Mouse (Mus musculus) MEL (cell line): Measurements from ENCODE around the gene Nkx2-3. TPM values are rescaled to one million over a fixed set of nuclear protein-coding genes. Genes with fewer than 3 reads are reported as not detected.

Experiments
- DNase-seq: peaks from one replicate; pipeline ENCODE4 v3.0.0; 2011; ENCODE audit warnings: low read depth, low spot score
- H3K27ac ChIP-seq: 2 replicates; pipeline ENCODE4 v1.5.1; 2012; ENCODE audit warnings: low read depth, mild to moderate bottlenecking, control low read depth, low read length, moderate library complexity; ENCODE audit not compliant: control insufficient read depth
- H3K27me3 ChIP-seq, 2 experiments: fragments of 150-350 bp in 1 of 2; sonication (generic) in 1 of 2; 2 replicates each; pipeline ENCODE4 v1.6.1; 2012; ENCODE audit warnings: low read length in 2 of 2, mild to moderate bottlenecking in 2 of 2, improper control_type of control experiment in 1 of 2, moderate library complexity in 1 of 2; ENCODE audit not compliant: insufficient read depth in 2 of 2, control insufficient read depth in 1 of 2
- H3K36me3 ChIP-seq, 2 experiments: 2 replicates each; pipeline ENCODE4 v1.6.1; 2012 to 2014; ENCODE audit warnings: low read length in 2 of 2, improper control_type of control experiment in 1 of 2, inconsistent platforms in 1 of 2, mild to moderate bottlenecking in 1 of 2; ENCODE audit not compliant: insufficient read depth in 2 of 2, control insufficient read depth in 1 of 2
- H3K4me1 ChIP-seq, 2 experiments: fragments of 150-350 bp in 1 of 2; sonication (generic) in 1 of 2; 2 replicates each; pipeline ENCODE4 v1.6.1; 2012; ENCODE audit warnings: low read length in 2 of 2, improper control_type of control experiment in 1 of 2, mild to moderate bottlenecking in 1 of 2; ENCODE audit not compliant: insufficient read depth in 2 of 2, control insufficient read depth in 1 of 2
- H3K4me3 ChIP-seq, 2 experiments: fragments of 150-350 bp in 1 of 2; sonication (generic) in 1 of 2; 2 replicates each; pipeline ENCODE4 v1.5.1; 2012; ENCODE audit warnings: low read depth in 2 of 2, low read length in 2 of 2, mild to moderate bottlenecking in 2 of 2, moderate library complexity in 2 of 2, control low read depth in 1 of 2, improper control_type of control experiment in 1 of 2; ENCODE audit not compliant: control insufficient read depth in 1 of 2, insufficient read depth in 1 of 2
- H3K79me2 ChIP-seq: 2 replicates; pipeline ENCODE4 v1.6.1; 2012; ENCODE audit warnings: mild to moderate bottlenecking, low read length, moderate library complexity; ENCODE audit not compliant: control insufficient read depth, poor library complexity, insufficient read depth
- H3K9ac ChIP-seq: 2 replicates; pipeline ENCODE4 v1.6.1; 2012; ENCODE audit warnings: low read depth, mild to moderate bottlenecking, control low read depth, low read length, moderate library complexity; ENCODE audit not compliant: control insufficient read depth, poor library complexity, severe bottlenecking
- H3K9me3 ChIP-seq: fragments of 150-350 bp; sonication (generic); replicated peaks from 2 replicates; pipeline ENCODE4 v1.6.1; 2012; ENCODE audit warnings: mild to moderate bottlenecking, low read length, improper control_type of control experiment, moderate library complexity; ENCODE audit not compliant: insufficient read depth
- BHLHE40 ChIP-seq: IDR thresholded peaks from 2 replicates; pipeline ENCODE4 v1.6.1; 2012; ENCODE audit warnings: low read depth, mild to moderate bottlenecking, inconsistent platforms, low read length, improper control_type of control experiment, borderline replicate concordance
- CHD1 ChIP-seq: IDR thresholded peaks from 2 replicates; pipeline ENCODE4 v1.6.1; 2012; ENCODE audit warnings: low read depth, mild to moderate bottlenecking, inconsistent platforms, low read length, improper control_type of control experiment
- CHD2 ChIP-seq: IDR thresholded peaks from 2 replicates; pipeline ENCODE4 v1.6.1; 2011; ENCODE audit warnings: low read length, improper control_type of control experiment
- E2F4 ChIP-seq: IDR thresholded peaks from 2 replicates; pipeline ENCODE4 v1.6.1; 2011; ENCODE audit warnings: low read depth, low read length, improper control_type of control experiment, borderline replicate concordance
- ETS1 ChIP-seq: IDR thresholded peaks from 2 replicates; pipeline ENCODE4 v1.6.1; 2012; ENCODE audit warnings: low read depth, mild to moderate bottlenecking, inconsistent platforms, low read length, improper control_type of control experiment, moderate library complexity
- GABPA ChIP-seq: IDR thresholded peaks from 2 replicates; pipeline ENCODE4 v1.6.1; 2012; ENCODE audit warnings: low read depth, mild to moderate bottlenecking, inconsistent platforms, low read length, improper control_type of control experiment, moderate library complexity
- GATA1 ChIP-seq: IDR thresholded peaks from 2 replicates; pipeline ENCODE4 v1.6.1; 2011; ENCODE audit warnings: low read depth, low read length, improper control_type of control experiment
- JUND ChIP-seq: IDR thresholded peaks from 2 replicates; pipeline ENCODE4 v1.6.1; 2011; ENCODE audit warnings: low read depth, mild to moderate bottlenecking, improper control_type of control experiment, low read length
- KAT2A ChIP-seq: conservative IDR thresholded peaks from 2 replicates; pipeline ENCODE4 v1.6.1; 2012; ENCODE audit warnings: low read depth, low read length, improper control_type of control experiment, inconsistent platforms
- MEF2A ChIP-seq: IDR thresholded peaks from 2 replicates; pipeline ENCODE4 v1.6.1; 2014; ENCODE audit warnings: low read depth, mild to moderate bottlenecking, inconsistent platforms, low read length, improper control_type of control experiment; ENCODE audit not compliant: poor library complexity, insufficient replicate concordance, severe bottlenecking; ENCODE audit errors: extremely low read depth
- MXI1 ChIP-seq: IDR thresholded peaks from 2 replicates; pipeline ENCODE4 v1.6.1; 2011; ENCODE audit warnings: mild to moderate bottlenecking, low read depth, low read length, improper control_type of control experiment
- MYB ChIP-seq: IDR thresholded peaks from 2 replicates; pipeline ENCODE4 v1.6.1; 2011; ENCODE audit warnings: mild to moderate bottlenecking, low read depth, low read length, improper control_type of control experiment
- MYC ChIP-seq: IDR thresholded peaks from 2 replicates; pipeline ENCODE4 v1.6.1; 2011; ENCODE audit warnings: low read depth, mild to moderate bottlenecking, low read length, improper control_type of control experiment, moderate library complexity
- NELFE ChIP-seq: IDR thresholded peaks from 2 replicates; pipeline ENCODE4 v1.6.1; 2011; ENCODE audit warnings: low read depth, low read length, improper control_type of control experiment
- NRF1 ChIP-seq: IDR thresholded peaks from 2 replicates; pipeline ENCODE4 v1.6.1; 2014; ENCODE audit warnings: low read depth, mild to moderate bottlenecking, inconsistent platforms, low read length, improper control_type of control experiment, moderate library complexity; ENCODE audit not compliant: poor library complexity, insufficient read depth, severe bottlenecking
- SMC3 ChIP-seq: IDR thresholded peaks from 2 replicates; pipeline ENCODE4 v1.6.1; 2011; ENCODE audit warnings: low read depth, low read length, improper control_type of control experiment
- UBTF ChIP-seq: IDR thresholded peaks from 2 replicates; pipeline ENCODE4 v1.6.1; 2012; ENCODE audit warnings: low read depth, mild to moderate bottlenecking, inconsistent platforms, low read length, improper control_type of control experiment, moderate library complexity, borderline replicate concordance; ENCODE audit not compliant: insufficient read depth
- ZKSCAN1 ChIP-seq: IDR thresholded peaks from 2 replicates; pipeline ENCODE4 v1.6.1; 2012; ENCODE audit warnings: low read depth, mild to moderate bottlenecking, inconsistent platforms, low read length, improper control_type of control experiment, moderate library complexity
- ZNF384 ChIP-seq: IDR thresholded peaks from 2 replicates; pipeline ENCODE4 v1.6.1; 2012; ENCODE audit warnings: low read depth, mild to moderate bottlenecking, inconsistent platforms, low read length, improper control_type of control experiment
- polyA plus RNA-seq, 2 experiments: library from polyadenylated mRNA; stranded (reverse) in 1 of 2; unstranded in 1 of 2; fragments of >175 nt in 1 of 2; fragments of >200 nt in 1 of 2; gene quantifications; 2 replicates each; pipeline versions ENCODE4 v1.2.1 to v1.2.4; 2012; ENCODE audit warnings: low replicate concordance in 2 of 2, low read depth in 1 of 2; ENCODE audit not compliant: insufficient read length in 2 of 2, insufficient read depth in 1 of 2, missing spikeins in 1 of 2
- total RNA-seq: library from RNA; depleted of rRNA; stranded (reverse); fragments of 300-350 nt; gene quantifications from 2 replicates; pipeline ENCODE4 v1.2.3, GENCODE M21; 2012

Nkx2-3 gene
- total and polyA plus RNA-seq, 3 experiments, result not detected

DNA sequence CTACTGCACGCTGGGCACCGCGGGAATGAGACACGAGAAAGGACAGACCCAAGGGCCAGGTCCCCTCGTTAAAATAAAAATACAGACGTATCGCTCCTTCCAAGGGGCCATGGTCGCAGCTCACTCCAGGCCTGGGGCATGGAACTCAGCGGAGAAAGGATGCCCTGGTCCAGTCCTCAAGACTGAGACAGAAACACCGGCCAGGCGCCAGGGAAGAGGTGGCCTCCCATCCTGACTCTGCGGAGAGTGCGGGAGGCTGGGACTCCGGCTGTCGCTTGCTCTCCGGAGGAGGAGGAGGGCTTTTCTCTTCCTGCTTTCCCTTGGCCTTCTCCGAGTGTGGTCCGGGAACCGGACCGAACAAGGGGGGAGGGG, 2.9 kb downstream of the Nkx2-3 start:
- no peaks in the 10 kb centered on the region for H3K36me3 ChIP-seq
- H3K4me1 ChIP-seq, result no peaks in the 10 kb centered on the region
- no peaks in the 10 kb centered on the region for H3K9me3 ChIP-seq
- no peak for TF ChIP-seq NRF1
- no peak for TF ChIP-seq ETS1
- TF ChIP-seq CHD1, result no peak
- TF ChIP-seq ZKSCAN1, result no peak
- no peak for TF ChIP-seq JUND
- no peak for TF ChIP-seq E2F4
- no peak for TF ChIP-seq MYB
- TF ChIP-seq NELFE, result no peak
- TF ChIP-seq BHLHE40, result no peak
- TF ChIP-seq GATA1, result no peak
- TF ChIP-seq UBTF, result no peak
- TF ChIP-seq SMC3, result no peak
- TF ChIP-seq ZNF384, result no peak
- TF ChIP-seq KAT2A, result no peak
- TF ChIP-seq MEF2A, result no peak
- TF ChIP-seq MXI1, result no peak
- TF ChIP-seq MYC, result no peak
- no peak for DNase-seq
- H3K27me3 ChIP-seq, result peaks cover 0 to 2% of the 10 kb centered on the region in 2 experiments; a peak in 1 of 4 replicates
- H3K4me3 ChIP-seq, result no peak overlapping the region
- no peaks in the 10 kb centered on the region for H3K79me2 ChIP-seq
- no peak overlapping the region for H3K27ac ChIP-seq
- H3K9ac ChIP-seq, result no peak overlapping the region

DNA sequence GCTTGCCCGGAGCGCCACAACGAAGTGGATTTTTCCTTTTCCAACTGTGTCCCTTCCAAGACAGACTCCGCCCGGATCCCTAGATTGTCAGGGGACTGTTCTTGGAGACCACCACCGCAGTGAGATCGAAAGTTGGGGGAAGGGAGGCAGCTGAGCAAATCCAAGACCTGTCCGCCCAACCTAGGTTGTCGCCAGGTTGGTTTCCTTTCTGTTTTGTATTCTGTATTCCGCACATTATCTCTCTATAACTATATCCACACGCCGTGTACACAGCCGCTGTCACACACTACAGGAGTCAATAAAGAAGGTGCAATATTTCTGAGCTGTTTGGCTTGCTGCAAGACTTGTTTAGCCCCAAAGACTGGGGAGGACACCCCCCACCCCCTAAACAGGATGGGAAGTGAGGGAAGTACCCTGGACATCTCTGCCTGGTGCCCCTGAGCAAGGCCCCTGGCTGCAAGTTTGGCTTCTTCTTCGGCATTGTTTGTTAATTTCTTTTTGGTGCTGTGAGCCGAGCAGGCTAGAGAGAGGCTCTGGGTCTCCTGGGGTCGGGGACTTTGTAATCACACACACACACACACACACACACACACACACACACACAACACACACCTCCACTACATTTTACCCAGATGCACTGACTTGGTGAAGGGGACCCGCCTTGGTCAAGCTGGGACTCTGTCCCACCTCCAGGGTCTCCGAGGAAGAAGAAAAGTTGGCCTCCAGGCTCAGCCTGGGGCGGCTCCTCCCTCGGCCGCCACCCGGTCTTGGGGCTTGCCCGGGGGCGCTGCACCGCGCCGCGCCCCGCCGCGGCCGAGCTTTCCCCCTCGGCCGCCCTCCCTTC, 3.7 kb downstream of the Nkx2-3 start:
- Histone ChIP-seq H3K36me3 (no peaks in the 10 kb centered on the region), H3K79me2 (no peaks in the 10 kb centered on the region), H3K9ac (no peak overlapping the region), H3K27ac (no peak overlapping the region), H3K4me1 (no peaks in the 10 kb centered on the region), H3K9me3 (no peaks in the 10 kb centered on the region), H3K4me3 (no peak overlapping the region), H3K27me3 (peaks cover 0 to 2% of the 10 kb centered on the region in 2 experiments; a peak in 1 of 4 replicates)
- DNase-seq, result no peak
- TF ChIP-seq MEF2A, result no peak
- TF ChIP-seq ZNF384, result no peak
- TF ChIP-seq GABPA, result no peak
- TF ChIP-seq SMC3, result no peak
- no peak for TF ChIP-seq CHD2
